Mouse (Mus musculus): ENCODE measurements around the gene Ino80e.
"Not testable (repeated sequence)": the region's sequence is repeated elsewhere in the genome, so short reads cannot be mapped to it uniquely, and the experiment has no call there.

Gene Ino80e

DNA sequence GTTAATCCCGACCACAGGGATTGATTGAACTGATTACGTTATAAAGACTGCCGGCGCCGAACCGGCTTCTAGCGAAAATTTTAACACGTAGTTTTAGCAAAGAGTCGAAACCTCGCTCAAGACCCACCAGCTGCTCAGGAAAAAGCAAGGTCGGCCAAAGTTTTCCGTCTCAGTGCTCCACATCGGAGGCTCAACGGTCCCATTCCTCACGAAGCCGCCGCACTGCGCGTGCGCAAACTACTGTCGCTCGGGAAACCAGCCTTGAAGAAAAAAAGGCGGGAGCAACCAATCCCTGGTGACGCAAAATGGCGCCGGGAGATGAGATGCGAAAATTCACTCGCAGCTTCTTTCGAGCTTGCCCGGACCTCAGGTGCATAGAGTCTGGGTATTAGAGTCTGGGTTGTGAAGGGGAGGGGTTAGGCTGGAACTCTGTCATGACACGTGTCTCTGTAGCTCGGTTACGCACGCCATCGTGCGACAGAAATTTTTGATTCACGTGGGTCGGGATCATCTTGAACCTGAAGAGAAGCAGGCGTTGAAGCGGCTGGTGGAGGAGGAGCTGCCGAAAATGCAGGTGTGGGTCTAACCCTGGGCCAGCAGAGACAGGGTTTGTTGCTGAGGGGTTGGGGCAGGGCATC, at the start of gene Ino80e:
Gene Ino80e (minus strand): TSS at position 231 of the 638 bp plus-strand sequence.
- DNase-seq (ENCODE audit: extremely low spot score) = peak; percentile 92

DNA sequence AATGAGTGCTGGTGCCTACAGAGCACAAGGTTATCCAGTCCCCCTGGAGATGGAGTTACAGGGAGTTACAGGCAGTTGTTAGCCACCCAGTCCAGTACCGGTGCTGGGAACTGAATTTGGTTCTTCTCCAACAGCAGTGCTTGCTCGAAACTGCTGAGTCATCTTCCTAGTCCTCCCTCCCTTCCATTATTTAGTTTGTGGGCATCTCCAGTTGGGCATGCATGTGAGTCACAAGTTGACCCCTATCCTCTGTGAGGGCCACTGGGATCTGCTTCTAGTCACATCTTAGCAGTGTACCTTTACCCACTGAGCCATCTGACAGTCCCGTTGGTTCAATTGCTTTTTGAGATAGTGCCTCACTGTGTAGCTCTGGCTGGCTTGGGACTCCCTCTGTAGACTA, 43.4 kb upstream of the Ino80e start:
- no peak for DNase-seq (ENCODE audit: extremely low spot score)

DNA sequence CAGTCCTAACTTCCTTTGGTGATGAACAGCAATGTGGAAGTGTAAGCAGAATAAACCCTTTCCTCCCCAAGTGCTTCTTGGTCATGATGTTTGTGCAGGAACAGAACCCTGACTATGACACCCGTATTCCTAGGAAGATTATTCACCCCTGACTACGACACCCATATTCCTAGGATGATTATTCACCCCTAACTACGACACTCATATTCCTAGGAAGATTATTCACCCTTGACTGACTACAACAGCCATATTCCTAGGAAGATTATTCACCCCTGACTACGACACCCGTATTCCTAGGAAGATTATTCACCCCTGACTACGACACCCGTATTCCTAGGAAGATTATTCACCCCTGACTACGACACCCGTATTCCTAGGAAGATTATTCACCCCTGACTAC, 37.6 kb upstream of the Ino80e start:
- DNase-seq (ENCODE audit: extremely low spot score) = not testable (repeated sequence)

DNA sequence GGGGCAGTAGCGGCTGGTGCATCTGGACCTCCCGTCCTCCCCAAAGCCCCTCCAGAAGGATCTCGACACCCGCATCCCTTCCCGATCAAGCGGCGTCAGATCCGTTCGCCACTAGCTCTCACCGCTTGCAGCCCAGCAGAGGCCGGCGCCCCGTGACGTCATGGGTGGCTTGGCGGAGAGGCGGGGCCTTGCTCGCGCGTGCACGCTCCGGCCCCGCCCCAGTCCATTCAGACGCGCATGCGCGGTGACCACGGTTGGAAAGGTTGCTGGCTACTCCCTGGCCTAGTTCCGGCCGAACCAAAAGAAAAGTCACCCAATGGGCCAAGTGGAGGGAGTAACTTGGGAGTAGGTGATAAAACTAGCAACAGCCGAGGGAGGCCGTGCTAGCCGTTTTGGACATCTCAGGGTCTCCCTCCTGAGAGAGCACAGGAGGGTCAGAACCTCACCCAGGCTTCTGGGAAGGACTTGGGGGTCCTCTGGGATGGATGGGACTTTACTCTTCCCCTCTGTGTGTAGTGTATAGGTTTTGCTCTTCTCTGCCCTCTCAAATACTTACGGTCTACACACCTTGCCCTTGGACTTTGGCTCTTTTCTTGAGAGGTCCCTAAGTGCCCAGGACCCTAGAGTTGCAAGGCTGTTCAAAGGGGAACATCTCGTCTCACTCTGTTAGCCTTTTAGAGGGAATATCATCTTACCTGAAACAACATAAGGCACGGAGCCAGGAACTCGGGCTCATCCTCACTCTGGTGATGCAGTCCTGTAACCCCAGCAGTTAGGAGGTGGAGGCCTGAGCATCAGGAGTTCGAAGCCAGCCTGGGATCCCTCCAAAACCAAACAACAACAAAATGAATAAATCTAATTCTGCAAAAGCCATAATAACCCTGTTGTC, 36.2 kb upstream of the Ino80e start:
- DNase-seq (ENCODE audit: extremely low spot score) = peak; percentile 97

DNA sequence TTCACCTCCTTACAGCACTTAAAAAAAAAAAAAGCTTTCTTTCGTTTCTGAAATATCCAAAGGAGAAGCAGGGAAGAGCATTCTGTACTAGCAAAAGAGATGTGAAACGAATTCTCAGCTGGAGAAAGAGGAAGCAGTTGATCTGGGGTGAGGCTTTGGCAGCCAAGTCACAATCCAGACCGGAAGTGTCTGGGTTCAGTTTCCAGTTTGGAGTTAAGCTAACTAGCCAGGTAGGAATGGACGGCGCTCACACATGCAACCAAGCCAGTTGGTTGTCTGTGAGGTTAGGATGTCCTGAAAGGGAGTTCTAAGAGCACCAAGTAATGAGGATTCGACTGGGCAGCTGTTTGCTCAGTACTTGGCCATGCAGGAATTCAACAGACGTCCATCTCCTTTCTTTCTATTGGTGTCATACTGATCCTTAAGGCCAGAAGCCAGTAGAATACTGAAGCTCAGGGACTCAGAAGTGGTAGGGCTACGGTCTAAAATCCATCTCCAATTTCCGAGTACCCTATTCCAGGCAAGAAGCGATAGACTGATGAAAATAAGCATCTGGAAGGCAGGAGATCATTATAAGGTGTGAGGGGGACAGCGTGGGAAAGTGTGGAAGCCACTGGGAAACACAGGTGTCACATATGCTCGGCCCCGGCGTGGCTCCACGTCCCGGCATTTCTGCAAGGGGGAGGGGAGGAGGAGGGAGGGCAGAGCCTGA, 35.4 kb upstream of the Ino80e start:
- no peak for DNase-seq (ENCODE audit: extremely low spot score)

DNA sequence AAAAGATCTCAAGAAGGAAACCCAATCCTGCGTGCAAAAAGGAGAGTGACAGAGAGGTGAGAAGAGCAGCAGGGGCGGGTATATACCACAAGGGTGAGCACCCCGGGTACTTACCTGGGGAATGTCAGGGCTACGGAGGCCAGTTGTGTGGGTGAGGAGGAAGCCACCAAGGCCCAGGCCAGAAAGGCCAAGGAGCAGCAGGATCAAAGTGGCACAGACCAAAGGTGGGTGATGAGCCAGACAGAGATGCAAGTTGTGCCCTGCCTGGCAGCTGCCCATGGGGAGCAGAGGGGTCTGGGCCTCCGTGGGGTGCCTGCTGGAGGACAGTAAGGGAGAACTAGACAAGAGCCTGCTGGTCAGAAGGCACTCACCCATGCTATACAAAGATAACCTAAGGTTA, 34.7 kb upstream of the Ino80e start:
- DNase-seq (ENCODE audit: extremely low spot score) = no peak

DNA sequence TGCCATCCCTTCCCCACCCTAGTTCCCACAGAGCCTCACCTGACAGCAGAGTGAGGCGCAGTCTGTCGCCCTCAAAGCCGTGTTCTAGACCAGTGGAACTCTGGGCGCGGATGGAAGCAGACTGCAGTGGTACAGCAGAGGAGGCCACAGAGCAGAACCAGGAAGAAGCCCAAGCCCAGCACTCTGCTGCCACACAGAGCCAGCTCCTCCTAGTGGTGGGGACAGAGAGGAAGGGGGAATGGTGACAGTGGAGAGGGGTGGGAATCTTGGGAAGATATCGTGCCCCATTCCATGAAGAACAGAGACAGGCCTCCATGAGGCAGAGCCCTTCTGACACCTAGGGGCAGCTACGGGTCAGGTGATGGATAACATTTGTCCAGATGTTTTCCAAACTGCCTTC, 26.7 kb upstream of the Ino80e start:
- DNase-seq (ENCODE audit: extremely low spot score) = no peak

DNA sequence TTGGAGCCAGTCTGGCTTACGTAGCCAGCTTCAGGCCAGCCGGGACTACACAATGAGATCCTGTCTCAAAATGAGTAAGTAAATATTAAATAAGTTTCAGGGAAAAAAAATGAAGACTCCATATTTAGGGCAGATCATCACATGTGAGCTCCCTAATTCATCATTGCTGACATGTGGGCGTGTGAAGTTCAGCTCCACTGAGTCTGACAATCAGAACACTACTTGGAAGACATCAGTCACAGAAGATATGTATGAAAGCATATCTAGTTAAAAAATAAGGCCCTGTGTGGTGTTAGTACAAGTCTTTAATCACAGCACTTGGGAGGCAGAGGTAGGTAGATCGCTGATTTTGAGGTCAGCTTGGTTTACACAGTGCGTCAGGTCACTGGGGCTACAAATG, 25.1 kb upstream of the Ino80e start:
- DNase-seq (ENCODE audit: extremely low spot score) = no peak

DNA sequence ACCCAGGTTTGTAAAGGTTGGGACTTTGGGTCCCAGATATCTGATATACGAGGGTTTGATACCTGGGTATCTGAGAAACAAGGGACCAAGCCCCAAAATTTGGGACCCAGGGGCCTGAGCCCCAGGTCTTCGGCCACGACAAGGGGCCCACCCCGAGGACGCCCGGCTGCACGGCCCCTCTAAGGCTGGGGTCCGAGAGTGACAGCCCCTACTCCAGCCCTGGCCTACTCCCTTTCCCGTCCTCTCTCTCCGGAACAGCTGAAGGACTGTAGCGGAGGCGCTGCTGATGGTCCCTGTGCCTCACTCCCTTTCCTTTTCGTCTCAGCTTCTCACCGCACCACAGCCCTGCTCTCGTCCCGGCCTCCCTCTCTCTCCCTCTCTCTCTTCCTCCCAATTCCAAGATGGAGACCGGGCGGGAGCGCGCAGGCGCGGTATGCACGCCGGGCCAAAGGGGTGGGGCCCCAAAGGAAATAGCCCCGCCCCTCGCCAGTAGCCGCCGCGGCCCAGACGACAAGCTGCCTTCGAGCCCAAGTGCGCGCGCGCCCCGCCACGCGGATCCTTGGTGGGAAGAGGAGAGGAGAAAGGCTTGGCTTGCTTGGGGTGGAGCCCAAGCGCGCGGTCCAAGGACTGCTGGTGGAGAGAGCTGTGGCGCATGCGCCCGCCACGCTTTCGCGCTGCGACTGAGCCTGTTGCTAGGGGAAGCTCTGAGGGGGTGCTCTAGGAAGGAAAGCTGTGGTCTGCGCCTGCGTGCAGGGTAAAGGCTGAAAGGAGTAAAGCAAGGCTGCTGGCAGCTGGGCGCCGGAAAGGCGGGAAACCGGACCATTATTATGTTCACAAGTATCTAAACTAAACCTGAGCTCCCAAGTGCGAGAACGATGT, 22.3 kb upstream of the Ino80e start, which contains the start of gene Taok2:
Gene Taok2 (minus strand): TSS at position 418 of the 879 bp plus-strand sequence.
- DNase-seq (ENCODE audit: extremely low spot score) = peak; percentile 99

DNA sequence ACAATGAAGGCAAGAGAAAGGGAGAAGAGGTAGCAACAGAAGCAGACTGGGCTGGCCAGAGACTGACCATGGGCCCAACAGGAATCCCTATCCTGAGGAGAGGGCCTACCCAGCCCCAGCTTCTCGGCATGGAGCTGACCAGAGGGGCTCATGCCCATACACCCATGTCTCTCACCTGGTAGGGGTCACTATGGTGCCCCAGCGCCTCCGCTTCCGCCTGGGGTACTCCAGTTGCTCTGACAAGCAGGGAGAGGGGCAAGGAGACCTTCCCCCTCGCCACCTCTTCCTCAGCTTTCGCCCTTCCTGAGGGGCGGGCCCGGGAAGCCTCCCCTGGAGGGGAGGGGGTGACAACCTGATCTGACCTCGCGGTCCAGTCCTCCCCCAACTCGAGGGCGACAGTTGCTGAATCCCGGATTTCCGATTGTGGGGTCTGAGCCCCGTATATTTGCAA, 21.6 kb upstream of the Ino80e start:
- peak; percentile 41 for DNase-seq (ENCODE audit: extremely low spot score)

DNA sequence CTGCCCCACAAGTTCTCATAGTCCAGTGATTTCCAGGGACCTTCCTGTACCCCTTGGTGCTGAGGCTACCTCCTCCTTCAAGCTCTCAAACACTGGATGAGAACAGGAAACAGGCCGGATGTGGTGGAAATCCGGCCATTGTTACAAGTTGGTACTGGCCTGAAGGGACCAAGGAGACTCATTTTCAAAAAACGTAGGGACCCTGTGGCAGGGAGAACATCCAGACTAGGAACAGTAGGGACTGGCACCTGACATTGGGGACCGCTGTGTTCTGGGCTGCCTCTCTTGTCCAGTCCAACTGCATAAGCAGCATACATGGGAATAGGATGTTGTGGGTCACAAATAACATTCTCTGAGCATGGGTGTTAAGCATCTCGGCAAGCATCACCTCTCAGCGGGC, 18.9 kb upstream of the Ino80e start:
- DNase-seq (ENCODE audit: extremely low spot score) = no peak

DNA sequence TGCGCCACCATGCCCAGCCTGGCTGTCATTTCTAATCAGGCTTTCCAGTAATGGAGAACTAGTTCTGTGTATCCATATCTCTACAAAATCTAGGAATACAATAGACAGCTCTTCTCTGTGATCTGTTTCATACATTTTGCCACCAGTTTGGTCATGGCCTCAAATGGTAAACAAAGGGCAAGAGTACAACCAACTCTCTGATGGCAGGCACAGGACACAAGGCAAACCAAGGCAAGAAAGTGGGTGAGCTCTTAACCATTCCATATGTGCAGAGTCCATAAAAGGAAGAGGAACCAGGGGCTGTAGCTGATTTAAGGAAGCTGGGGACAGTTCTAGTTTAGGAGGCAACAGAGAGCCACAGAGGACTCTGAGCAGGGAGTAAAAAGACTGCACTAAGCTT, 15.1 kb upstream of the Ino80e start:
- DNase-seq (ENCODE audit: extremely low spot score) = no peak

DNA sequence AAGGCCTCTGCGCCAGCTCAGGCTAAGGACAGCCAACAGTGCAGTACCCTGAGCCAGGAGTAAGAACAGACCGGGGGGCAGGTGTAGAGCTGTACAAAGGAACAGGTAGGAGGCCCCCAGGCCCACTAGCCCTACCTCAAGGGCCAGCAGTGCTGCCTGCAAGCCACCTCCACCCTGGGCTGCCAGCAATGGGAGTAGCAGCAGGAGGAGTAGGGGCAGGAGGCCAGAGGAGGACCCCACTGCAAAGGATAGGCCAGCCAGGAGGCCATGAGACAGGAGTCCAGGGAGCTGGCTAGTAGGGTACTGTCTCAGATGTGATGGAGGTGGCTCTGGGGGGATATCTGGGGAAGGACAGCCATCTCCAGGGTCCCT, 8.3 kb upstream of the Ino80e start:
- no peak for DNase-seq (ENCODE audit: extremely low spot score)

DNA sequence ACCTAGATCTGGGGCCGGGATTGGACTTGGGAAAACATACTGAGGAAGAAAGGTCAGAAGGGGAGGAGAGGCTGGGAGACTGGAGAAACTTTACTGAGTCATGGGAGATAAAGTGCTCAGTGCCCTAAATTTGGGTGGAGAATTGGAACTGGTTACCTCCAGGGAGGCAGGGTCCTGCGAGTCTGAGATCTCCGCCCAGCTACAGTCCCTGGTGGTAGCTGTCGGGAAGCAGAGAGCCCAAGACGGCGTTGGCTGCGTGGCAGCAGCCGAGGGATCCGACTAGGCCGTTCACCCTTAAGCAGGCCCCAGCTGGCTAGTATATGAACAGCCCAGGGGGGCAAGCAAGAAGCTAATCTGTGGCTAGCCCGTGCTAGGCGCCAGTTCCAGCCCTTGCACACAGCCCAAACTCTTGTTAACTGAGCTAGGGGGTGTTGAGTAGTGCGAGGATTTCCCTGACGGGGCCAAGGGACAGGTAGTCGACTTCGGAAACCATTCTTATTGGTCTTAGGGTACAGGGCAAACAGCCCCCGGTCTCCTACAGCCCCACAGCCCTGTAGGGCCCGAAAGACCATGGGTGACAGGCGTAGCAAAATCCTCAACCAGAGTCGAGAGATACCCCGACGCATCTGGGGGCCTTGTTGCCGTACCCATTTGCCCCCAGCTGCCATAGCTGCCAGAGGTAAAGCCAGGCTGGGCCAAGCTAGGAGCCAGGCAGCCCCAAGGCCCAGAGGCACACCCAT, 7.8 kb upstream of the Ino80e start:
- DNase-seq (ENCODE audit: extremely low spot score) = no peak

DNA sequence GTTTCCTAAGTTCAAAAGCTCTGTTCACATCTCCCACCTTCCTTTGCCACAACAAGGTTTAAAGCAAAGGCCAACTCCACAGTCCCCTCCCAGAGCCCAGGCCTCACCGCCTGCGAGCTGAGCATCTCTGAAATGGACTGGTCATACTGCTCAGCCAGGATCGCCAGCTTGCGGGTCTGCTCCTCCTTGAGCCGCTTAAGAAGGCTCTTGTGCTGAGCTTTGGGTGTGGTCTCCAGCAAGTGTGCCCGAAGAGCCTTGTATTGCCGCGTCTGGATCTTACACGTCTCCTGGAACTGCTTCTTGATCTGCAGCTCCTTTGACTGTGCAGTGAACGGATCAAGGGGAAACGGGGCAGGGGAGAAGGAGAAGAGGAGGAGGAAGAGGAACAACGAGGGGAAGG, 5.8 kb upstream of the Ino80e start:
- no peak for DNase-seq (ENCODE audit: extremely low spot score)

DNA sequence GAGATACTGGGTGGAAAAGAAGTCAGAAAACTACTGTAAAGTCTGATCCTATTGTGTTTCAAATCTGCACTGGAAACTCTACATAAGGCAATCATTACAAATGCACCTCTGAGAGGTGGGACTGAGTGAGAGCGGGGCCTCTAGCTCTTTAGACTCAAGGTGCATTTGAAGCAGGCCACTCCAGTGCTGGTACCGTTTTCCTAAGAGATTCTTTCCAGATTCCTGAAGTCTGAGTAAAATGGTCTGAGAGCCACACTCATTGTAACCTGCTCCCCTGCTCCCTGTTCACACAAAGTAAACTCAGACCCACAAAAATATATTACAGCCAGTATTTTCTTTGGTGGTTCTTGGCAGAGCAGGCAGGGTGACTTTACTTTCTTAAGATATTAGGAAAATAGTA, 5.4 kb upstream of the Ino80e start:
- no peak for DNase-seq (ENCODE audit: extremely low spot score)

DNA sequence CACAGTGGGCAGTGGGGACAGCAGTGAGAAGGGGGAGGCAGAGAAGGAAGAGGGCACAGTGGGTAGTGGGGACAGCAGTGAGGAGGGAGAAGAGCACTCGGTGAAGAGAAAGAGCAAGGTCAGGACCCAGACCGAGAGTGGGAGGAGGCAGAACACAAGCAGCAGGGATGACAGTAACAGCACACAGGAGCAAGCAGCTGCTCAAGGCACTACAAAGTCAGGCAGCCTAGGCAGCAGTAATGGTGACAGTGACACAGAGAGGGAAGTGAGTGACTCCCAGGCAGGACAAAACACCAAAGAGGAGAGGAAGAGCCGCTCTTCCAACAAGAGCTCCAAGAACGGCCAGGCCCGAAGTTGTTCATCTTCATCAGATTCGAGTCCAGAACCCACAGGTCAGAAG, 1.6 kb upstream of the Ino80e start:
- DNase-seq (ENCODE audit: extremely low spot score) = no peak

DNA sequence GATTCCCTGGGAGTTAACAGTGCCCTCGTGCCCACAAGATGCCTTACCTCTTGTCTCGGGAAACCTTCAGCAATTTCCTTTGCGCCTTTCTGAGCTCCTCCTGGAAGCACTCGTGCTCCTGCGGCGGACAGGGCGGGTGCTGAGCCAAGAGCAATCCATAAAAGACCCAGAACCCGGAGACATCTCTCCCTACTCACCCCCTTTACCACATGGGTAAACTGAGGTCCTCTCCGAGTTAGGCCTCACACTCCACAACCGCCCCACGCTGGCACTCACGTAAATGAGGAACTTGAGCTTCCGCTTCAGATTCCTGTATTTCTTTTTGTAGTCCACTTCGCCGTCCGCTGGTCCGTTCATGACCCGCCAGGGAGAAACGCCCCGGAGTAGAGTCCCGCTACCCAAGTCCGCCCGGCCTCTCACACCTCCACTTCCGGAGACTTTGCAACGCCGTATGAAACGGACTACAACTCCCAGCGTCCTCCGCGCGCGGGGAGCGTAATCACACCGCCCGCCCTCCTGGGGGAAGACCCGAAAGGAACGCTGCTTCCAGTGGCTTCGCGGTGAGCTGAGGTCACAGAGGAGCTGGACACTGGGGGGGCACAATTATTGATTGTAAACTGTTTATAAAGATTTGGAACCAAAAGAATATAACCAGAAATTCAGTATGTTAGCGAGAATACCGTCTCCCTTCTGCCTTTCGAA, 597 bp downstream of the Ino80e start, which contains the start of gene Hirip3:
Gene Hirip3 (plus strand): TSS at position 544 of the 702 bp plus-strand sequence.
- DNase-seq (ENCODE audit: extremely low spot score) = peak; percentile 95

DNA sequence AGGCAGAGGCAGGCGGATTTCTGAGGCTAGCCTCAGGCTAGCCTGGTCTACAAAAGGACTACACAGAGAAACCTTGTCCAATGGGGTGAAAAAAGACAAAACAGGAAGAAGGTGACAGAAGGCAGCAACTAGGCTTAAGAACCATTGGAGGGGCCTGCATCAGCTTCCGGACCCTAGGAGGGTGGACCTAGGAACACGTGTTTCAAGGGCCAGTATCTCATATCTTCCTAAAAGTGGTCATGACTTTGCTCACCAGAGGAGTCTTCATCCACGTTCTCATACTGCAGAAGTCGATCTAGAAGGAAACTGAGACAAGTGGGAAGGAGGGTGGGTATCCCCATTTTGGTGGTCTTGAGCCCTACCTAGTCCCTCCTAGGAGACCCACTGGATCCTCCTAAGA, 1.2 kb downstream of the Ino80e start:
- DNase-seq (ENCODE audit: extremely low spot score) = no peak

All from embryo, embryonic 9.5 days (tissue).